Mouse (Mus musculus) retina, adult 2 months (tissue): ENCODE data around the gene Wwox.

Source experiments
- DNase-seq: peaks from one replicate; pipeline ENCODE4 v3.0.0-alpha.2; 2012; ENCODE audit warnings: low read depth, low spot score

Wwox gene

GRCm38 (mm10) chr8:114850014-114850870 lies 410.8 kb downstream of the Wwox start:
- no peak for DNase-seq

GRCm38 (mm10) chr8:114853765-114854164 lies 414.3 kb downstream of the Wwox start:
- DNase-seq: no peak

GRCm38 (mm10) chr8:114855833-114856232 lies 416.4 kb downstream of the Wwox start:
- no peak for DNase-seq

- DNase-seq: no peak
Measured at GRCm38 (mm10) chr8:114865911-114866310, 426.5 kb downstream of the Wwox start.

DNA sequence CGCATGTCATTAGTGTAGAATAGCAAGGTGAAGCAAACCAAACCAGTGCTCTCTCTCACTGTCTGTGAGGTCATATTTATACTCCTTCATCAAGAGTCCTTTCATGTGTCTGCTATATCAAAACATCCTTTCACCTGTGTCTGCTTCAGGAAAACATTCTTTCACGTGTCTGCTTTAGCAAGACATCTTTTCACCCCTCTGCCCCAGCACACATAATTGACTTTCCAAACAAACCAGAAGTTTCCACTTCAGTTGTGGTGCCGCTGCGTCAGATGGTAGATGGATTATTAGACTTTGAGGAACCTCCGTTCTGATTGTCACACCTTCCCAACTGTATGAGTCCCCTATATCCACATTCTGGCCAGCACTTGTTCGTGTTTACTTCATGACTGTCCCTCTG lies 429.9 kb downstream of the Wwox start:
- DNase-seq: no peak

DNA sequence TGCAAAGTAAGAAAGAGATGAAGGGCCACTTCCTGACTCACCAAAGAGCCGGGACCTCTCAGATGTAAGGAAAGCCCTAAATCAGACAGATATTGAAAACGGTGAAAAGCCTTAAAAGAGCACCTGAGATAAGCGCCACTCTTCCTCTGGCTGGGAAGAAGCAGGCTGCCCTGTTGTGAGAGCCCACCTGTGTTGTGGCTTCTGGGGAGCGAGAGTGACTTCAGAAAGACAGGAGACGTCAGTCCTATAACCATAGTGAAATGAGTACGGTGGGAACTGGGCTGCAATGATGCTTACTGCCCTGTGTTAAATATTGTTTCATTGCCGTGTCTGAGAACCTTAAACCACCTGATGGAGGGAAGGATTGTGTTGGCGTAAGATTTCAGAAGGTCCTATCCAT lies 431.0 kb downstream of the Wwox start:
- no peak for DNase-seq

GRCm38 (mm10) chr8:114872491-114872890 lies 433.0 kb downstream of the Wwox start:
- no peak for DNase-seq

- DNase-seq: no peak
Measured at GRCm38 (mm10) chr8:114875161-114875560, 435.7 kb downstream of the Wwox start.

- no peak for DNase-seq
Measured at GRCm38 (mm10) chr8:114876161-114876611, 436.7 kb downstream of the Wwox start.

DNA sequence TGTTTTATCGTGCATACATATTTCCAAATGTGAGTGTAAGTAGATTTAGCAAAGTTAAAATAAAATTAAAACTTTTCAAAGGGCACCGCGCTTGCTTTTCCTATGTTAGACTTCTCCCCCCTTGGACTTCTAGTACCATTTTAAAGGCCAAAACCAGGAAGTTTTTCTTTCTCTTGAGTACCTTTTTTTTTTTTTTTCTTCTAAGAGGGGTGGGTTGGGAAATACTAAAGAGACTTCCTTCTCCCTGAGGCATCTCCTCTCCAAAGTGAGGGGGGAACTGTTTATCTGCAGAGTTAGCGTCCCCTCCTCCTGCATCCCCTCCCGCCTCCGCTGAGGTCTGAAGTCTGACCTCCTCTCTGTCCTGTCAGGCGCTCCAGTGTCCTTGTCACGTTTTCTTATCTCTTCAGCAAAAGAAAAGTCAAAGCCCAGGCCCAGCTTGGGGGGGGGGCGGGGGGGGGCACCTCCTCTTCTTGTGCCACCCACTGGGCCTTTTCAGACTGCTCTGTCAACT lies 437.3 kb downstream of the Wwox start:
- DNase-seq: no peak

DNA sequence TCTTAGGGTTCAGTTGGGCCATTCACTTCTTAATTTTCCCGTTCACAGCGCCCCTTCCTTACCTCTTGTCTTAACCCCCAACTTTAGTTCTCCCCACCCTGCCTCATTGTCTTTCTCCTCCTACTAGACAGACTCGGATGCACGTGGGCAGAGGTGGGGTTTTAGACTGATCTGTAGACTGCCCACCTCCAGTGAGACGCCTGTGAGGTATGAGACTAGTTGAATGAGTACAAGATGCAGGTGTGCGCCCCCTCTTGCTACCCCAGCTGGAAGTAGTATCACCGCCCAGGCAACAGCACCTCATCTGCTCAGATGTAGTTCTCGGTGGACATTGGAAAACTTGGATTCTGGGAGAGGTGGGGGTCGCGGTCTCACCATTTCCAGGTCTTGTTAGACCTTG lies 437.8 kb downstream of the Wwox start:
- no peak for DNase-seq

GRCm38 (mm10) chr8:114878449-114879276 lies 439.2 kb downstream of the Wwox start:
- no peak for DNase-seq

- DNase-seq: no peak
Measured at GRCm38 (mm10) chr8:114879277-114879568, 439.8 kb downstream of the Wwox start.

- DNase-seq: no peak
Measured at GRCm38 (mm10) chr8:114879678-114880077, 440.2 kb downstream of the Wwox start.

DNA sequence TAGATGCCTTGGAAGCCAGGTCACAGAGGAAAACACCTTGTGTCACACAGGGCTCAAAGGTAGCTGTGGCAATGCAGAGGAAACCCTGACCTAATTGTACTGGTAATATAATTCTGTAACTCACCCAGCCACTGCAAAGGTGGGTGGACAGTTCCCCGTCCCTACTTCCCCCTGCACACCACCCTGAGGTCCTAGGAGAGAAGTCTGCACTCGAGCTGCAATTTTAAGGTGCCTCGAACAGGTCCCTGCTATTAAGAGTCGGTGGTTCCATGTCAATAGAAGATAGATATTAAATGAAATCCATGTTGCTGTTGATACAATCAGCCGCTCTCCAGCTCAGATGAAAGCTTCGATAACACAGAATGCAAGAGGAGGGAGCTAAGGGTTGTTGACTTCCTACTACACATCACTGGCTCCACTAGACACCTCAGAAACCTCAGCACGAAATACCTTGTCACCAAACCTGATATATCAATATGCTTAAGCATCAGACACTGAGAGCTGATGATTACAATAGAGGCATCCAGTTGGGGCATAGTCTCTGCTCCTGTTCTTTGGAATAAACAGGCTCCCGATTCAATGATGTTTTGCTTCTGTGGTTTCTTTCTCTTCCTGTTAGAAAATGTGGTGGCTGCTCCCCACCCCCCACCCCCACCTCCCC lies 441.1 kb downstream of the Wwox start:
- no peak for DNase-seq

- DNase-seq: no peak
Measured at GRCm38 (mm10) chr8:114881891-114882401, 442.5 kb downstream of the Wwox start.

DNA sequence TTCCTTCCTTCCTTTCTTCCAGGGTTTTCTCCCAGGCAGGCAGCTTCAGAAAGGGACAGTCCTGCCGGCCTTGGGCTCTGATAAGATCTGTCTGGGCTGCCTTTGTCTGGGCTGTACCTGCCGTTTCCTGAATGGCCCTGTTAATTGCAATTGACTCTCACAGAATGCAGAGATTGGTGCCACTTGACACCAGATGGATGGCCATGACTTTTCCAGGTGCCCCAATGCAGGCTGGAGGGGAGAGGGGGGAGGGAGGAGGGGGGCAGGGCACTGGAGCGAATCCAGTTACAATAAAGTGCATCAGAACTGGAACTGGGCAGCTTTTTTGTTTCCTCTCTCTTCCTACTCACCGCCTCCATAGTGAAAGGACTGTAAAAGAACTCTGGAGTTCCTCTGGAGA lies 443.0 kb downstream of the Wwox start:
- no peak for DNase-seq

- no peak for DNase-seq
Measured at GRCm38 (mm10) chr8:114882936-114883606, 443.6 kb downstream of the Wwox start.

- no peak for DNase-seq
Measured at GRCm38 (mm10) chr8:114883967-114884366, 444.5 kb downstream of the Wwox start.

- no peak for DNase-seq
Measured at GRCm38 (mm10) chr8:114885026-114885592, 445.7 kb downstream of the Wwox start.

DNA sequence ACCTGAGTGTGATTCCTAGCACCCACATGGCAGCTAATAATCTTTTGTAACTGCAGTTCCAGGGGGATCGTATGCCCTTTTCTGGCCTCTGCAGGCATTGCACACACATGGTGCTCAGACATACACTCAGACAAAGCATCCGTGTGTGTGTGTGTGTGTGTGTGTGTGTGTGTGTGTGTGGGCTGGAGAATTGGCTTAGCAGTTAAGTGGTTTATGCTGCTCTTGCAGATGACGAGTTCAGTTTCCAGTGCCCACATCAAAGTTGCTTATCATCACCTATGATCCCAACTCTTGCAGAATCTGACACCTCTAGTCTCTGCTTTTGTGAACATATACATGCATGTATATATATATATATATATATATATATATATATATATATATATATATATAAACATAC lies 448.9 kb downstream of the Wwox start:
- no peak for DNase-seq
